Mouse (Mus musculus) cerebellum, postnatal 10 days (tissue): ENCODE results near the gene Vmp1.
A peak's percentile ranks its signal among the peaks of the same experiment; 100 is the strongest.

Source experiments
- DNase-seq, 2 experiments: peaks; one replicate each; pipeline ENCODE4 v3.0.0; 2021; ENCODE audit warnings: mixed read lengths in 2 of 2

Gene Vmp1

DNA sequence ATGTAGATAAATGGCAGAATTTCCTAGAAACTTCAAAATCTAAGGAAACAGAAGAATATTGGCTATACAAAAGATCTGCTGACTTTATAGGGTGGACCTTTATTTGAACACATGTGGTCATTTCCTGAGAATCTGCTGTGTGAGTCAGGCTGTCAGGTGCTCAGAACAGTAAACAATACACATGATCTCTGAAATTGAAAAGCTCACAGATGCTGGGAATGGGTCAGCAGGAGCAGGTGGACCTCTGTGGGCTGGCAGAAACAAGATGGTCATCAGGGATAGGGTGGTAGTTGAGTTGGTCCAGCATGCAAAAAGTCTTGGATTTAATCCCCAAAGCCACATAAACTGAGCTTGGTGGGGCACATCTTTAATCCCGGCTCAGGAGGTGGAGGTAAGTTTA, 85.1 kb downstream of the Vmp1 start:
- DNase-seq = no peak

GRCm38 (mm10) chr11:86598154-86598553, 85.5 kb downstream of the Vmp1 start:
- DNase-seq = no peak

DNA sequence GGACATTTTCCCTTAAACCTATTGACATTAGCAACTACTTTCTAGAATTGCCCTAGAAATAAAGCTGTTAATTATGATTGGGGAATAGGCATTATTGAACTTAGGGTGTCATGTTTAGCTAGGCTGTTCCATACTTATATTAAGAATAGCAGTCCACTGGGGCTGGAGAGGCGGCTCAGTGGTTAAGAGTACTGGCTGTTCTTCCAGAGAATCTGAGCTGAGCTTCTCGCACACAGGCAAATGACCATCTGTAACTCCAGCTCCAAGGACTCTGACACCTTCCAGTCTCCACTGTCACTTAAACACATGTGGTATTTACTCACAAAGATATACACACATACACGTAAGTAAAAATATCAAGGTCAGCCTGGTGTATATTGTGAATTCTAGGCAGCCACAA, 86.7 kb downstream of the Vmp1 start:
- DNase-seq = no peak

DNA sequence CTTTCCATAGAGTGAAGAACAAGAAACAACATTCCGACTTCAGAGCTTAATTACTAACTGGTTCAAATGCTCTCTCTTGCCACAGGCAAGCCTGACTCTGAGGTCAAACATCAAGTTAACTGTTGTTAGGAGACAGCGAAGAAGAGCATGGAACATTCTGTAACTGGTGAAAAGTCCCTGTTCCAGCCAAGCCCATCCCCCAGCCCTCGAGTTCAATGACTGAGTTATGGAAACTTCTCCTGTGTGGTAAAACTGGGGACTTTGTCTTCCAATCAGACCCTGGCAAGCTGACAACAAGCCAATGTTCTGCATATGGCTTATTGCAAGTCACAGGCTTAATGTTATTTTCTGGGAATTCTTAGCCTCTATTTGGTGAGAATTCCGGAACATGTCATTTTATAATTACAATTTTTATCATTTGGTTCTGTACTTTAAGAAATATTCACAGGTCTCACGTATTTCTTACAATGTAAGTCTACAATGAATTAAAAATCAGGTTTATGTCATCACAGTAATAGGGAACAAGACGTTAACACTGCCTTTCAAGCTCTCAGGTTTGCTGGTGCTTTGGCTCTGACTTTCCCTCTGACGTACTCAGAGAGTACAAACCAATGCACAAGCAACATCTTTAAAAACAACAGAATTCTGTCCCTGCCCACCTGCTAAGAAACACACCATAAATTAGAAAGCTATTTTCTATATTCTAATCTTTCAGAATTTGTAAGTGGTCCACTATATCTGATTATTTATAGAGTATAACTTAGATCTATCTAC, 87.3 kb downstream of the Vmp1 start:
- peak; percentile 17 to 46 for DNase-seq

GRCm38 (mm10) chr11:86595366-86595765, 88.3 kb downstream of the Vmp1 start:
- no peak for DNase-seq

DNA sequence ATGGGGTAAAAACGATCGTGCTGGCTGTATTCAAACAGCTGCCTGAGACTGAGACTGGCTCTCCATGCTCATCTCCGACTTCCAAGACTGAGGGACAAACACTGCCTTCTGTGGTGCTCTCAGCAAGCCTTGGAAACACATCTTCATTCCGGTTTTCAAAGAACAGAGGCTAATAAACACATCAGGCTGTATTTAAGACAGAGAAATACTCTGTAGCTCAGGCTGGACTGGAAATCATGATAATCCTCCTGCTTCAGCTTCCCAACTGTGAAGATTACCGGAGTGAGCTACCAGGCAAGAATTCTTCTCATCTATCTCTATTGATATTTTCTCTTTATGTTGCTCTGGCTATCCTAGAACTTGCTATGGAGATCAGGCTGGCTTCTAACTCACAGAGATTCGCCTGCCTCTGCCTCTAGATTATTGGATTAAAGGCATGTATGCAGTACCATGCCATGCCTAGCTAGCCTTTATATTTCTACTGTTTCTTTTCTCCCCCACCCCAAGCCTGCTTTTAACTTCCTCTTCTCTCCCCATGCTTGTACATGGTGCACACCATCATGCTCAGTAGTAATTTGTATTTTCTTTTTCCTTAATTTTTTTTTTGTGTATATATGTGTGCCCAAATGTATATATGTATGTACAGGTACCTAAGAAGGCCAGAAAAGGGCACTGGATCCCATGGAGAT, 89.3 kb downstream of the Vmp1 start:
- DNase-seq = no peak

DNA sequence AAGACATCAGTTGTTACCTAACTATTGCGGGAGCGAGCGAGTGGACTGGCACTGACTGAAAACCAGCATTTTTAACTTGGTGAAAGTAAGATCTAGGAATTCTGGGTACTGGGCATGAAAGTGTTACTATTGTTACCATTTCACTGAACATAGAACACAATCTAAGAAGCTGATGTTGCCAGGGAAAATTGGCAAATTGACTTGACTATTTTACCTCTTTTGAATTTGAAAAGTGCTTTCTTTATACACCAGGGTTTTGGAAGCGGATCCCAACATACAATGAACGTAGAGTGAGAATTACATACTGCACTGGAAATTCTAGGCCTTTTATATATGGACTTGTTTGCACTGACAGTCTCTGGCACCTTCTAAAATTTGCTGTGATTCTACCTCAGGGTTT, 90.2 kb downstream of the Vmp1 start:
- DNase-seq = no peak

DNA sequence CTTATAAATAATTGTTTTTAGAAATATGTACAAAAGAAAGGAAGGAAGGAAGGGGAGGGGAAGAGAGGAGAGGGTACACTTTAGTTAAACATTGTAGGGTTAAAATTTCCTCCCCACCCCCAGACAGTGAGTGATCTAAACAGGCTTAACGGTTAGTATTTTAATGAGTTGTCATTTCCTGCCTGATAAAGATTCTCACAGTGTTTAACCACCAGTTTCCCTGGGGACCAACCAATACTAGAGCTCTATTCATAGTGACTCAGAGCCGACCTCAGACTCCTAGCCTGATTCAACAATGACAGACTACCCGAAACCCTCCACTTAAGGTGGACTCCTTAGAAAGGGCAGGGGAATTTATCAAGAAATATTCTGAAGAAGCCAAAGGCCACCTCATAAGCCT, 90.6 kb downstream of the Vmp1 start:
- no peak for DNase-seq

DNA sequence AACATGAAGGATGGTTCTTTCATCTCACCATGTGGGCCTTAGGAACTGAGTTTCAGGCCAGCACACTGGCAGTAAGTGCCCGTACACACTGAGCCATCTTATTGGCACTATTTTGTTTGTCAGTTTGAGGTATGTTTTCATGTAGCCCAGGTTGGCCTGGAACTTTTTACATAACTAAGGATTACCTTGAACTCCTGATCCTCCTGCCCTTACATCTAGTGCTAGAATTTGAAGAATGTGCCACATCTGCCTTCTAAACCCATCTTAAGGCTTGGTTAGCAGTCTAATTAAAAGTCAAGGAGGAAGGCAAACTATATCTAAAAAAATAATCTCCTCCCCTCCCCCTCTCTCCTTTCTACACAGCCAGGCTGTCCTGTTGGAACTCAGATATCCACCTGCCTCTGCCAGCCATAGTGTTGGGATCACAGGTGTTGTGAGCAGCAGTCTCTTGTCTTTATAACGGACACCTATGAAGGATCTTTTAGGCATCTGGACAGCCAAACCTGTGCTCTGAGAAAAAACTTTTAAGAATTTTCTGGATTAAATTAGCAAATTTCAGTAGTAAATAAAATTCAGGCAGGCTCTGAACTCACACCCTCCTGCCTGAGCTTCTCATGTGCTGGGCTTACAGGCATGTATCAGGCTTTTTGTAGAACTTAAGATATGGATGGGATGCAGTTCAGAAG, 91.6 kb downstream of the Vmp1 start:
- DNase-seq = no peak

GRCm38 (mm10) chr11:86591301-86591845, 92.3 kb downstream of the Vmp1 start:
- DNase-seq = no peak

DNA sequence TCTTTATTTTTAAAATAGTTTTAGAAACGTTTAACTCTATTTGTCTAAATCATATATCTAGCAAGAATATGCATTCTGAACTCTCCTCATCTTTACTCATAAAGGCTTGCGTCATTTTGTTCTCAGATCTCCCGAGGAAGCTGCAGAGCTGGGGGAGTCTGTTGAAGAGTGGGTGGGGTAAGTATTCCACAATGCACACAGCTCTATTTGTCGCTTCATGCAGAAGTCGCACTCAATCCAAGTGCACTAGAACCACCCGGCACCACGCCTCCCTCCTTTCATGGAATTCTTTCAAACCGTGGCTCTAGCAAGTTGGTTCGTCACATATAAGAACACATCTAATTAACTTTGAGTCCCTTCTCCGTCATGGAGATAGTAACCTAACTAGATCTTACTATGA, 93.1 kb downstream of the Vmp1 start:
- DNase-seq = no peak

GRCm38 (mm10) chr11:86590066-86590465, 93.6 kb downstream of the Vmp1 start:
- DNase-seq = no peak

DNA sequence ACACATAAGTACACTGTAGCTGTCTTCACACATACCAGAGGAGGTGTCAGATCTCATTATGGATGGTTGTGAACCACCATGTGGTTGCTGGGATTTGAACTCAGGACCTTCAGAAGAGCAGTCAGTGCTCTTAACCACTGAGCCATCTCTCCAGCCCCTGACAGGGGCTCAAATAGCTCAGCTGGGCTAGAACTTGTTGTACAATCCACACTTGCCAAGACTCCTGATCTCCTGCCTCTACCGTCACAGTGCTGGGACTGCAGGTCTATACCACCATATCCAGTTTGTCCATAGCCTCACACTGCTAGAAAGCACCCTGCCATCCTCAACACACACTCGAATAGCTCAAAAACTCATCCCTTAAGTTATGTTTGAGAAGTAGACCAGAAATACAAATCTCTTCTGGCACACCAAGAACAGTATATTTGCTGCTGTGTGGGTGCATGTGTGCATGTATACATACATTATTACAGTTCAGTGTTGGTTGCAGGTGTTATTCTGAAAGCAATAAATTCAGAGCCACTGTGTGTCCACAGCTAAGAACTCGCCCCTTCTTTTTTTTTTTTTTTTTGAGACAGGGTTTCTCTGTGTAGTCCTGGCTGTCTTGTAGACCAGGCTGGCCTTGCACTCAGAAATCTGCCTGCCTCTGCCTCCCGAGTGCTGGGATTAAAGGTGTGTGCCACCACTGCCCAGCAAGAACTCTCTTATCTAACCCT, 94.9 kb downstream of the Vmp1 start:
- no peak for DNase-seq

- no peak for DNase-seq
Measured at GRCm38 (mm10) chr11:86587830-86588229, 95.8 kb downstream of the Vmp1 start.

- DNase-seq = no peak
Measured at GRCm38 (mm10) chr11:86586868-86587792, 96.5 kb downstream of the Vmp1 start.

DNA sequence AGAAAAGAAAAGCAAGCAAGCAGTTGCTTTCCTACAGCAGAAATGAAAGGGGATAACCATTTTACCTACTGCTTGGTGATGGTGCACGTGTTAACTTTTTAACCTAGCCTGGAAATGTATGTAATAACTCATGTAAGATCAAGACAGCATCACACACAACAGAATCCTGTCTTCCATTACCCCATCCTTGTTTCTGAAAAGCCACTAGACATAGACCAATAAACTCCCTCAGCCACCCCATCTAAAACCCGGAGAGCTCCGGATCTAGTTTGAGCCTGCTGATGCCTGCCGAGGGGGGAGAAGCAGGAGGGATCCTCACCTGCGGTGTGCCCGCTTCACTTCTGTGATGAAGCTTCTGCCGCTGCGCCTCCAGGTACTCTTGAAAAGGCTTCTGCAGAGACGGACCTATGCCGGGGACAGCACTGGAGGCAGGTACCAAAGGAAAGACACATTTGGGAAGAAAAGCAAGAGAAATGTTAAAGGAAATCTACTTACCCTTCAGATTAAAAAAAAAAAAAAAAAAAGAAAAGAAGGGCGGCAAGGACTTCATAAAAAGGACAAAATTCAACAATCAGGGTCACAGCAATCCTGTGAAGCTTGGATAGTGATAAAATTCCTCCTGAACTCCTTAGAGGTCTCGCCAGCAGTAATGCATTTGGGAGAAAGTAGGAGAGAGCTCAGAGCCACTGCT, 97.3 kb downstream of the Vmp1 start:
- no peak for DNase-seq

DNA sequence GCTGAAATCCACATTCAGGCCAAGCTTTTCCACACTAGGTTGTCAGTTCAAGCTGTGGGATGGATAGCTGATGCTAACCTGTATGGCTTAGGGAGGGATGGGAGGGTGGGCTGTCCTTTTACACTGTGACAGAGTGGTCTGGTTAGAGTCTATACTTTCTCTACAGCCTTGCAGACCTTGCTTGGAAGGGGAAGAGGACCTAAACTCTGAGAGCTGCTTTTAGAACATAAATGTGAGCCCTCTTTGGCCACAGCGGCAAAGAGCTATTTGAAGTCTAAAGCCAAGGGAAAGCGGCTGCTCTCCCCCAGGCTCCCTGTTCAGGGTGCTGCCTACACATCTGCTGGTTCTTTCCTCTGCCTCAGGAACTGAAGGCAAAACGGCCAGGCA, 98.0 kb downstream of the Vmp1 start:
- DNase-seq = no peak

- DNase-seq = no peak
Measured at GRCm38 (mm10) chr11:86584898-86585597, 98.6 kb downstream of the Vmp1 start.

- no peak for DNase-seq
Measured at GRCm38 (mm10) chr11:86583990-86584897, 99.4 kb downstream of the Vmp1 start.
